Mouse (Mus musculus) bone marrow macrophage, adult 2 months (primary cell): ENCODE results near the gene V1rd19.
"Not testable (repeated sequence)": the region's sequence is repeated elsewhere in the genome, so short reads cannot be mapped to it uniquely, and the experiment has no call there.

Experiments
- CTCF ChIP-seq: IDR thresholded peaks from 2 replicates; pipeline ENCODE4 v1.5.1; 2012; ENCODE audit warnings: low read depth, mild to moderate bottlenecking, low read length, moderate library complexity
- POLR2A ChIP-seq: IDR thresholded peaks from 2 replicates; pipeline ENCODE4 v1.6.1; 2012; ENCODE audit warnings: mild to moderate bottlenecking, low read depth, low read length, borderline replicate concordance

- TF ChIP-seq CTCF, POLR2A: not testable (repeated sequence)
Observed at GRCm38 (mm10) chr7:23968044-23968443, 33.4 kb upstream of the V1rd19 start.
